Mouse (Mus musculus) hindbrain, embryonic 13.5 days (tissue): Measurements from ENCODE around the gene Cd4. TPM values are rescaled to one million over a fixed set of nuclear protein-coding genes. Genes with fewer than 3 reads are reported as not detected.

Experiments used
- ATAC-seq: fragments of 200-750 bp; cut with Nextera tagmentation; 2 replicates; pipeline ENCODE4 v1.8.0; 2017; ENCODE audit warnings: moderate TSS enrichment; ENCODE audit not compliant: low FRiP score
- H3K27ac ChIP-seq: fragments of 300-500 bp; sonication (generic); 2 replicates; pipeline ENCODE4 v1.5.1; 2015; ENCODE audit warnings: inconsistent platforms, mild to moderate bottlenecking, moderate library complexity
- H3K27me3 ChIP-seq: fragments of 300-500 bp; sonication (generic); 2 replicates; pipeline ENCODE4 v1.6.1; 2015; ENCODE audit warnings: mild to moderate bottlenecking, inconsistent platforms
- H3K36me3 ChIP-seq: fragments of 300-500 bp; sonication (generic); 2 replicates; pipeline ENCODE4 v1.6.1; 2015; ENCODE audit warnings: mild to moderate bottlenecking, inconsistent platforms
- H3K4me1 ChIP-seq: fragments of 300-500 bp; sonication (generic); replicated peaks from 2 replicates; pipeline ENCODE4 v1.6.1; 2015; ENCODE audit warnings: inconsistent platforms
- H3K4me2 ChIP-seq: fragments of 300-500 bp; sonication (generic); 2 replicates; pipeline ENCODE4 v1.6.1; 2015; ENCODE audit warnings: inconsistent platforms, mild to moderate bottlenecking, moderate library complexity
- H3K4me3 ChIP-seq: fragments of 300-500 bp; sonication (generic); 2 replicates; pipeline ENCODE4 v1.5.1; 2015; ENCODE audit warnings: mild to moderate bottlenecking, inconsistent platforms
- H3K9ac ChIP-seq: fragments of 300-500 bp; sonication (generic); 2 replicates; pipeline ENCODE4 v1.6.1; 2015; ENCODE audit warnings: mild to moderate bottlenecking, inconsistent platforms
- H3K9me3 ChIP-seq: fragments of 300-500 bp; sonication (generic); 2 replicates; pipeline ENCODE4 v1.6.1; 2016; ENCODE audit warnings: inconsistent platforms
- WGBS: fragments of 180-500 bp; shearing (Covaris S2); methylation state at CpG from one replicate; pipeline ENCODE4 v1.1.7; 2015; 5-methylcytosine and 5-hydroxymethylcytosine counted together
- polyA plus RNA-seq: library from polyadenylated mRNA; unstranded; fragments of >200 nt; fragmentation: Nextera tagmentation; extraction: Ambion mirVana; gene quantifications from 2 replicates; pipeline ENCODE4 v1.2.1, GENCODE M21; 2015

Cd4 gene
- 0.14 and 0.19 TPM in 2 replicates for polyA plus RNA-seq

- Histone ChIP-seq H3K4me3 (no peak within 1 kb of the TSS), H3K9ac (no peak within 1 kb of the TSS), H3K27ac (no peak within 1 kb of the TSS), H3K4me2 (no peak within 1 kb of the TSS), H3K27me3 (no peaks in the 10 kb centered on the region), H3K4me1 (0 out of 2 replicates have a peak, but pooled peaks cover 5% of the 10 kb centered on the region), H3K36me3 (no peaks in the 10 kb centered on the region), H3K9me3 (no peaks in the 10 kb centered on the region)
- WGBS: 91% methylated on average over 9 of the region's 9 CpGs
- no peak for ATAC-seq
Measured at GRCm38 (mm10) chr6:124887986-124888385, at the start of gene Cd4. Gene Cd4, minus strand, starts transcription at chr6:124888221.

GRCm38 (mm10) chr6:124937493-124937892 is 49.5 kb upstream of the Cd4 start:
- 96% methylated on average over 2 of the region's 2 CpGs for WGBS
- Histone ChIP-seq H3K4me2 (no peak overlapping the region), H3K4me3 (no peak overlapping the region), H3K9me3 (no peaks in the 10 kb centered on the region), H3K4me1 (peaks cover 21% of the 10 kb centered on the region), H3K27ac (no peak overlapping the region), H3K9ac (no peak overlapping the region), H3K36me3 (peaks cover 73% of the 10 kb centered on the region), H3K27me3 (no peaks in the 10 kb centered on the region)
- no peak for ATAC-seq

GRCm38 (mm10) chr6:124936681-124937080 is 48.7 kb upstream of the Cd4 start:
- peaks cover 74% of the 10 kb centered on the region for H3K36me3 ChIP-seq
- 93% methylated on average over 1 of the region's 1 CpGs for WGBS
- H3K4me2 ChIP-seq: no peak overlapping the region
- H3K4me3 ChIP-seq: no peak overlapping the region
- no peaks in the 10 kb centered on the region for H3K27me3 ChIP-seq
- peaks cover 27% of the 10 kb centered on the region for H3K4me1 ChIP-seq
- ATAC-seq: no peak
- no peaks in the 10 kb centered on the region for H3K9me3 ChIP-seq
- no peak overlapping the region for H3K9ac ChIP-seq
- no peak overlapping the region for H3K27ac ChIP-seq

GRCm38 (mm10) chr6:124934670-124935069 is 46.6 kb upstream of the Cd4 start:
- Histone ChIP-seq H3K4me3 (no peak overlapping the region), H3K9ac (peak overlapping the region; percentile 43), H3K36me3 (peaks cover 69% of the 10 kb centered on the region), H3K27me3 (no peaks in the 10 kb centered on the region), H3K4me1 (peaks cover 33% of the 10 kb centered on the region), H3K4me2 (no peak overlapping the region), H3K27ac (no peak overlapping the region), H3K9me3 (no peaks in the 10 kb centered on the region)
- no peak for ATAC-seq
- 96% methylated on average over 7 of the region's 7 CpGs for WGBS

GRCm38 (mm10) chr6:124933127-124933526 is 45.1 kb upstream of the Cd4 start:
- ATAC-seq: no peak
- H3K27ac ChIP-seq: no peak overlapping the region
- no peaks in the 10 kb centered on the region for H3K9me3 ChIP-seq
- 95% methylated on average over 3 of the region's 3 CpGs for WGBS
- H3K27me3 ChIP-seq: no peaks in the 10 kb centered on the region
- 0 out of 2 replicates have a peak overlapping the region, but pooled peaks have one; percentile 96 for H3K4me3 ChIP-seq
- peaks cover 55% of the 10 kb centered on the region for H3K36me3 ChIP-seq
- no peak overlapping the region for H3K4me2 ChIP-seq
- peaks cover 33% of the 10 kb centered on the region for H3K4me1 ChIP-seq
- no peak overlapping the region for H3K9ac ChIP-seq

GRCm38 (mm10) chr6:124932314-124932695 is 44.3 kb upstream of the Cd4 start:
- Histone ChIP-seq H3K4me1 (peaks cover 33% of the 10 kb centered on the region), H3K4me3 (peak overlapping the region; percentile 96), H3K4me2 (peak overlapping the region; percentile 96), H3K27ac (peak overlapping the region; percentile 96), H3K27me3 (no peaks in the 10 kb centered on the region), H3K9ac (peak overlapping the region; percentile 97), H3K9me3 (no peaks in the 10 kb centered on the region), H3K36me3 (peaks cover 46% of the 10 kb centered on the region)
- WGBS: 45% methylated on average over 12 of the region's 12 CpGs
- ATAC-seq: no peak

- Histone ChIP-seq H3K4me1 (peaks cover 33% of the 10 kb centered on the region), H3K9me3 (no peaks in the 10 kb centered on the region), H3K36me3 (peaks cover 40% of the 10 kb centered on the region), H3K4me3 (peak overlapping the region; percentile 96), H3K27ac (peak overlapping the region; percentile 96), H3K4me2 (peak overlapping the region; percentile 96), H3K27me3 (no peaks in the 10 kb centered on the region), H3K9ac (peak overlapping the region; percentile 97)
- ATAC-seq: peak; percentile 38
- 2% methylated on average over 43 of the region's 48 CpGs for WGBS
Measured at GRCm38 (mm10) chr6:124931525-124932313, 43.7 kb upstream of the Cd4 start.

- peak; percentile 94 for ATAC-seq
- H3K4me1 ChIP-seq: peaks cover 33% of the 10 kb centered on the region
- peak within 1 kb of the TSS; percentile 96 for H3K4me3 ChIP-seq
- no peaks in the 10 kb centered on the region for H3K9me3 ChIP-seq
- peaks cover 33% of the 10 kb centered on the region for H3K36me3 ChIP-seq
- no peaks in the 10 kb centered on the region for H3K27me3 ChIP-seq
- WGBS: under 1% methylated on average over 46 of the region's 64 CpGs
- H3K9ac ChIP-seq: peak within 1 kb of the TSS; percentile 97
- H3K27ac ChIP-seq: peak within 1 kb of the TSS; percentile 96
- peak within 1 kb of the TSS; percentile 96 for H3K4me2 ChIP-seq
Measured at GRCm38 (mm10) chr6:124930754-124931524, 42.9 kb upstream of the Cd4 start, which contains the start of gene Mlf2. Gene Mlf2, plus strand, starts transcription at chr6:124931386.

GRCm38 (mm10) chr6:124930231-124930630 is 42.2 kb upstream of the Cd4 start:
- WGBS: 48% methylated on average over 1 of the region's 1 CpGs
- peaks cover 26% of the 10 kb centered on the region for H3K36me3 ChIP-seq
- peak overlapping the region; percentile 96 for H3K4me3 ChIP-seq
- H3K9ac ChIP-seq: peak overlapping the region; percentile 97
- peaks cover 37% of the 10 kb centered on the region for H3K4me1 ChIP-seq
- no peak for ATAC-seq
- no peaks in the 10 kb centered on the region for H3K9me3 ChIP-seq
- no peaks in the 10 kb centered on the region for H3K27me3 ChIP-seq
- H3K4me2 ChIP-seq: peak overlapping the region; percentile 44
- peak overlapping the region; percentile 96 for H3K27ac ChIP-seq

- Histone ChIP-seq H3K36me3 (no peaks in the 10 kb centered on the region), H3K4me1 (peaks cover 22% of the 10 kb centered on the region), H3K27ac (no peak overlapping the region; the same call in 1 of the 2 replicates), H3K4me2 (no peak overlapping the region), H3K4me3 (no peak overlapping the region), H3K27me3 (no peaks in the 10 kb centered on the region), H3K9me3 (no peaks in the 10 kb centered on the region), H3K9ac (no peak overlapping the region)
- ATAC-seq: no peak
- 55% methylated on average over 5 of the region's 5 CpGs for WGBS
Measured at GRCm38 (mm10) chr6:124925941-124926340, 37.9 kb upstream of the Cd4 start.

- Histone ChIP-seq H3K27me3 (no peaks in the 10 kb centered on the region), H3K9me3 (no peaks in the 10 kb centered on the region), H3K4me2 (no peak overlapping the region), H3K9ac (no peak overlapping the region), H3K4me1 (peaks cover 25% of the 10 kb centered on the region), H3K36me3 (no peaks in the 10 kb centered on the region), H3K27ac (no peak overlapping the region), H3K4me3 (no peak overlapping the region)
- no peak for ATAC-seq
- 42% methylated on average over 12 of the region's 12 CpGs for WGBS
Measured at GRCm38 (mm10) chr6:124925173-124925793, 37.3 kb upstream of the Cd4 start.

GRCm38 (mm10) chr6:124921539-124921938 is 33.5 kb upstream of the Cd4 start:
- 78% methylated on average over 3 of the region's 4 CpGs for WGBS
- Histone ChIP-seq H3K27ac (peak overlapping the region; percentile 100), H3K4me2 (no peak overlapping the region), H3K4me1 (peaks cover 40% of the 10 kb centered on the region), H3K4me3 (no peak overlapping the region), H3K9ac (0 out of 2 replicates have a peak overlapping the region, but pooled peaks have one; percentile 20), H3K9me3 (no peaks in the 10 kb centered on the region), H3K36me3 (no peaks in the 10 kb centered on the region), H3K27me3 (no peaks in the 10 kb centered on the region)
- no peak for ATAC-seq
